In genomic region chr17:85309046-85309445, GRCm38 (mm10) we compare ENCODE assay signal across 26 mouse cellular contexts.
A peak's percentile ranks its signal among the peaks of the same experiment; 100 is the strongest.
DNase-seq lines count a peak whose midpoint lies in the region; ATAC-seq and TF ChIP-seq lines count a peak whose summit lies in the region.
"Had no signal": no experiment of that assay in that cellular context is flagged by ENCODE, and none has a peak within 500 bp of the region (broad histone marks: within the 10 kb centered on the region; RNA-seq: fewer than 3 reads in every experiment).

No protein-coding gene starts in this region.

- TF ChIP-seq CTCF in kidney, adult 2 months (conservative IDR thresholded peaks at IDR 0.05; ENCODE audit: insufficient read depth, insufficient read length, low read depth, low read length), result no peak

- H3K36me3 ChIP-seq in kidney, adult 2 months (ENCODE audit: control insufficient read depth, insufficient read depth, low read length), result no peaks in the 10 kb centered on the region
- H3K36me3 ChIP-seq in kidney, embryonic 16.5 days (ENCODE audit: insufficient read depth, low read length), result no peaks in the 10 kb centered on the region
- H3K36me3 ChIP-seq: embryonic facial prominence, embryonic 10.5 days; embryonic facial prominence, embryonic 15.5 days; forebrain, embryonic 12.5 days; hindbrain, embryonic 10.5 days; intestine, embryonic 15.5 days; limb, embryonic 13.5 days; lung, embryonic 15.5 days; midbrain, embryonic 10.5 days; midbrain, embryonic 15.5 days; neural tube, embryonic 15.5 days; stomach, embryonic 15.5 days had no signal

- no peaks in the 10 kb centered on the region for H3K27me3 ChIP-seq in kidney, adult 2 months (replicated peaks; ENCODE audit: control insufficient read depth, insufficient read depth, low read length)
- no peaks in the 10 kb centered on the region for H3K27me3 ChIP-seq in kidney, embryonic 16.5 days (ENCODE audit: insufficient read depth, low read length)
- H3K27me3 ChIP-seq: embryonic facial prominence, embryonic 15.5 days; forebrain, embryonic 12.5 days; intestine, embryonic 15.5 days; limb, embryonic 13.5 days; lung, embryonic 15.5 days; midbrain, embryonic 15.5 days; neural tube, embryonic 15.5 days; stomach, embryonic 15.5 days had no signal

- no peaks in the 10 kb centered on the region for H3K9me3 ChIP-seq in kidney, embryonic 16.5 days (ENCODE audit: low read length)
- H3K9me3 ChIP-seq: embryonic facial prominence, embryonic 10.5 days; embryonic facial prominence, embryonic 15.5 days; forebrain, embryonic 12.5 days; hindbrain, embryonic 10.5 days; intestine, embryonic 15.5 days; limb, embryonic 13.5 days; lung, embryonic 15.5 days; midbrain, embryonic 10.5 days; midbrain, embryonic 15.5 days; neural tube, embryonic 15.5 days; stomach, embryonic 15.5 days had no signal

- TF ChIP-seq POLR2A in kidney, adult 2 months (IDR thresholded peaks at IDR 0.05; ENCODE audit: low read depth, low read length), result no peak

- no peak overlapping the region for H3K27ac ChIP-seq in kidney, adult 2 months (ENCODE audit: insufficient read depth, low read depth, low read length)
- no peak overlapping the region for H3K27ac ChIP-seq in kidney, embryonic 16.5 days (ENCODE audit: low read length)
- H3K27ac ChIP-seq: embryonic facial prominence, embryonic 10.5 days; embryonic facial prominence, embryonic 15.5 days; forebrain, embryonic 12.5 days; hindbrain, embryonic 10.5 days; intestine, embryonic 15.5 days; limb, embryonic 13.5 days; lung, embryonic 15.5 days; midbrain, embryonic 10.5 days; midbrain, embryonic 15.5 days; neural tube, embryonic 15.5 days; stomach, embryonic 15.5 days had no signal

- no peak overlapping the region for H3K9ac ChIP-seq in kidney, embryonic 16.5 days (replicated peaks; ENCODE audit: low read length)
- H3K9ac ChIP-seq: embryonic facial prominence, embryonic 15.5 days; forebrain, embryonic 12.5 days; forebrain, postnatal 0 days; intestine, embryonic 15.5 days; limb, embryonic 13.5 days; lung, embryonic 15.5 days; midbrain, embryonic 15.5 days; neural tube, embryonic 15.5 days; stomach, embryonic 15.5 days had no signal

- no peak overlapping the region for H3K4me2 ChIP-seq in kidney, embryonic 16.5 days (replicated peaks; ENCODE audit: low read depth, low read length)
- H3K4me2 ChIP-seq: embryonic facial prominence, embryonic 15.5 days; forebrain, embryonic 12.5 days; intestine, embryonic 15.5 days; limb, embryonic 13.5 days; liver, embryonic 11.5 days; lung, embryonic 15.5 days; midbrain, embryonic 15.5 days; neural tube, embryonic 15.5 days; stomach, embryonic 15.5 days had no signal

- peak; percentile 36 for DNase-seq in kidney, adult 2 months
- DNase-seq in cerebellum, adult 18-20 months, result peak; percentile 48 to 55
- peak; percentile 43 for DNase-seq in cerebellum, adult 9-10 months
- peak; percentile 28 to 51 for DNase-seq in cerebellum, postnatal 36 days
- no peak for DNase-seq in spleen, postnatal 36 days (ENCODE audit: low spot score in 2 of 2)
- DNase-seq in urinary bladder, postnatal 36 days (ENCODE audit: low spot score in 2 of 2), result no peak
- DNase-seq: adrenal gland, postnatal 14 days; forebrain, postnatal 0 days; heart, postnatal 14 days; right cerebral cortex, postnatal 14 days; thymus, postnatal 14 days had no signal

- no peaks in the 10 kb centered on the region for H3K4me1 ChIP-seq in kidney, adult 2 months (ENCODE audit: control insufficient read depth, insufficient read depth, low read length)
- H3K4me1 ChIP-seq in kidney, embryonic 16.5 days (ENCODE audit: insufficient read depth, low read length), result no peaks in the 10 kb centered on the region
- H3K4me1 ChIP-seq: embryonic facial prominence, embryonic 10.5 days; embryonic facial prominence, embryonic 15.5 days; hindbrain, embryonic 10.5 days; intestine, embryonic 15.5 days; limb, embryonic 13.5 days; lung, embryonic 15.5 days; midbrain, embryonic 15.5 days; neural tube, embryonic 15.5 days; stomach, embryonic 15.5 days had no signal

- no peak overlapping the region for H3K4me3 ChIP-seq in kidney, adult 2 months (ENCODE audit: insufficient read depth, low read depth, low read length)
- no peak overlapping the region for H3K4me3 ChIP-seq in kidney, embryonic 16.5 days (ENCODE audit: low read length)
- H3K4me3 ChIP-seq: embryonic facial prominence, embryonic 10.5 days; embryonic facial prominence, embryonic 15.5 days; forebrain, embryonic 12.5 days; hindbrain, embryonic 10.5 days; intestine, embryonic 15.5 days; limb, embryonic 13.5 days; lung, embryonic 15.5 days; midbrain, embryonic 10.5 days; midbrain, embryonic 15.5 days; neural tube, embryonic 15.5 days; stomach, embryonic 15.5 days had no signal

- 79% methylated on average over 10 of the region's 10 CpGs for WGBS in kidney, adult 2 months
- 92% methylated on average over 10 of the region's 10 CpGs for WGBS in kidney, embryonic 16.5 days

- ATAC-seq in kidney, embryonic 16.5 days (ENCODE audit: low FRiP score, low TSS enrichment), result no peak
- ATAC-seq: CD4-positive, CD25-positive, alpha-beta regulatory T cell, adult 4 months; forebrain, postnatal 0 days; hindbrain, embryonic 16.5 days; intestine, embryonic 15.5 days; midbrain, embryonic 15.5 days had no signal

Comparison
In these comparisons a context has a peak if more than half of its experiments do, and no peak if none do; other contexts are left out.
1. DNase-seq: peak in kidney, adult 2 months (single experiment), cerebellum, adult 18-20 months (2 of 2), cerebellum, adult 9-10 months (single experiment) and cerebellum, postnatal 36 days (2 of 2); none in spleen, postnatal 36 days (0 of 2) and urinary bladder, postnatal 36 days (0 of 2).